Mouse (Mus musculus): ENCODE data around the gene Tspear.
"Not testable (repeated sequence)": the region's sequence is repeated elsewhere in the genome, so short reads cannot be mapped to it uniquely, and the experiment has no call there.

Tspear gene

GRCm38 (mm10) chr10:77753448-77753847 lies 67.1 kb downstream of the Tspear start:
- ChIA-PET CTCF (interaction anchor here (0.6 to 1.9 kb wide), 13 partner anchors 56 to 1897 kb away, joined by 3 to 10 read pairs (median 5); partner anchors contain the start of gene Krtap10-10 (in 1 of the 4)), POLR2A (no interaction called here)

- CTCF ChIA-PET, result not testable (repeated sequence)
Measured at GRCm38 (mm10) chr10:77759582-77759981, 73.2 kb downstream of the Tspear start, which contains the start of gene Gm3233. TSS of gene Gm3233 (minus strand) at chr10:77759682.

GRCm38 (mm10) chr10:77769727-77770126 lies 83.4 kb downstream of the Tspear start:
- ChIA-PET POLR2A (no interaction called here), CTCF (no interaction called here)

More at GRCm38 (mm10) chr10:77759582-77759981, 73.2 kb downstream of the Tspear start, which contains the start of gene Gm3233:
- POLR2A ChIA-PET, result not testable (repeated sequence)

DNA sequence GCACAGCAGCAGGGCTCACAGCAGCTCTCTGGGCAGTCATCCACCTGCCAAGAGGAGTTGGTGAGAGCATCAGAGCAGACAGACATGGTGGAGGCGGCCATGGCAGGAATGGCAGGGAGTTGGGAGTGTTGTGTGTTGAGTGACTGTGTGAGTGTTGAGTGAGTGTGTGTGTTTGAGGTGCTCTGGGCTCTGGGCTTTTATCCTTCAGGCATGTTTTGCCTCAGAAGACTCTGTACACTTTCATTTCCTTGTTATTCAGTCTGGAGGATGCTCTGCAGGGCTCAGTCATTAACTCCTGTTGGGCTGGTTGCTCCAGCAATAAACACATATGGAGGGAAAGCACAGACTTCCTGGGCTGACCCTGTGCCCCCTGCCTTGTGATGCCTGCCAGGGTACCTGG lies 84.9 kb downstream of the Tspear start, which contains the start of gene Gm3238:
Gm3238 (minus strand) TSS at position 101 of the 400 bp plus-strand sequence.
- CTCF ChIA-PET, POLR2A ChIA-PET: not testable (repeated sequence)

DNA sequence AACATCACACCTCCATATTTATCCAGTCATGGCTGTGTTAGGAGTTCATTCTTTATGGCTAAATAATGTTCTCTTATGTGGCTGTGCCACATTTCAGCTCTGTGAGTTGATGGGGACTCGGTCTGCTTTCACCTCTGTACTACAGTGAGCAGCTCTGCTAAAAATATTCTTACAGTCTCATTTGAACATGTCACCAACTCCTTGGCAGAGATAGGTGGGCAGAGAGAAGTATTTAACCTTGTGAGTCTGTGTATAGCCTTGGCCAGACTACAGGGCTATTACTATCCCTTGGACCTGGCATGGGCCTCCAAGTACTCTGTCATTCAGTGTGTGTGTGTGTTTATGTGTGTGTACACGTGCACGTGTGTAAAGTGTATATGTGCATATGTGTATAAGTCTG lies 85.8 kb downstream of the Tspear start:
- CTCF ChIA-PET, result not testable (repeated sequence)

GRCm38 (mm10) chr10:77776844-77777243 lies 90.5 kb downstream of the Tspear start, which contains the start of gene Gm7138:
TSS of gene Gm7138 (minus strand) at chr10:77776944.
- CTCF ChIA-PET, POLR2A ChIA-PET: not testable (repeated sequence)

More for the DNA sequence above, 85.8 kb downstream of the Tspear start:
- POLR2A ChIA-PET, result not testable (repeated sequence)

GRCm38 (mm10) chr10:77782442-77782841 lies 96.1 kb downstream of the Tspear start, which contains the start of gene Gm3250:
TSS of gene Gm3250 (minus strand) at chr10:77782542.
- POLR2A ChIA-PET, CTCF ChIA-PET: not testable (repeated sequence)

DNA sequence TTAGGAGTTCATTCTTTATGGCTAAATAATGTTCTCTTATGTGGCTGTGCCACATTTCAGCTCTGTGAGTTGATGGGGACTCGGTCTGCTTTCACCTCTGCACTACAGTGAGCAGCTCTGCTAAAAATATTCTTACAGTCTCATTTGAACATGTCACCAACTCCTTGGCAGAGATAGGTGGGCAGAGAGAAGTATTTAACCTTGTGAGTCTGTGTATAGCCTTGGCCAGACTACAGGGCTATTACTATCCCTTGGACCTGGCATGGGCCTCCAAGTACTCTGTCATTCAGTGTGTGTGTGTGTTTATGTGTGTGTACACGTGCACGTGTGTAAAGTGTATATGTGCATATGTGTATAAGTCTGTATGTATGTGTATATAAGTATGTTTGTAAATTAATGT lies 97.0 kb downstream of the Tspear start:
- CTCF ChIA-PET, POLR2A ChIA-PET: not testable (repeated sequence)

- CTCF ChIA-PET, result not testable (repeated sequence)
Measured at GRCm38 (mm10) chr10:77787876-77788275, 101.5 kb downstream of the Tspear start, which contains the start of gene Gm7137. TSS of gene Gm7137 (minus strand) at chr10:77788200.

GRCm38 (mm10) chr10:77788621-77789020 lies 102.3 kb downstream of the Tspear start:
- ChIA-PET POLR2A (no interaction called here), CTCF (no interaction called here)

More at GRCm38 (mm10) chr10:77787876-77788275, 101.5 kb downstream of the Tspear start, which contains the start of gene Gm7137:
- POLR2A ChIA-PET, result not testable (repeated sequence)

- POLR2A ChIA-PET, result interaction anchor here in 1 of 4 experiments (0.6 kb wide), 1 partner anchor 32 kb away, joined by 4 read pairs; no protein-coding TSS in a partner anchor
- CTCF ChIA-PET, result interaction anchor here in 2 of 4 experiments (0.6 to 0.8 kb wide), 2 partner anchors 278 to 1449 kb away, joined by 3 to 4 read pairs; no protein-coding TSS in a partner anchor
Measured at GRCm38 (mm10) chr10:77794976-77795375, 108.6 kb downstream of the Tspear start, which contains the start of gene Gm9639. TSS of gene Gm9639 (minus strand) at chr10:77795076.

DNA sequence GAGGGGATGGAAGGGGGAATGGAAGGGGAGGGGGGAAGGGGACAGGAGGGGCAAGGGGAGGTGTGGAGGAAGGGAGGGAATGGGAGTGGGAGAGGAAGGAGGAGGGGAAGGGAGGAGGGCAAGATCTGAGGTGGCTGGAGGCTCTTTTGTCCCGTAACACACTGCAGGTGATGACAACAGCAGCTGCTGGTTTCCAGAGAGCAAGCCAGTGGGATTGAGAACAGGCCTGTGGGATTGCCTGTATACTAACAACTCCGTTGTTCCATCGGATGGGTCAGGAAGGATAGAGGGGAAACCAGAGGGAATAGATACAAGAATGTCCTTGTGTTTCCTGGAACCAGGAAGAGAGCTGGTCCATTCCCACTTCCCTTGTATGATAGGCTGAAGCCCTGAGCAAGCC lies 111.3 kb downstream of the Tspear start:
- POLR2A ChIA-PET, result no interaction called here

DNA sequence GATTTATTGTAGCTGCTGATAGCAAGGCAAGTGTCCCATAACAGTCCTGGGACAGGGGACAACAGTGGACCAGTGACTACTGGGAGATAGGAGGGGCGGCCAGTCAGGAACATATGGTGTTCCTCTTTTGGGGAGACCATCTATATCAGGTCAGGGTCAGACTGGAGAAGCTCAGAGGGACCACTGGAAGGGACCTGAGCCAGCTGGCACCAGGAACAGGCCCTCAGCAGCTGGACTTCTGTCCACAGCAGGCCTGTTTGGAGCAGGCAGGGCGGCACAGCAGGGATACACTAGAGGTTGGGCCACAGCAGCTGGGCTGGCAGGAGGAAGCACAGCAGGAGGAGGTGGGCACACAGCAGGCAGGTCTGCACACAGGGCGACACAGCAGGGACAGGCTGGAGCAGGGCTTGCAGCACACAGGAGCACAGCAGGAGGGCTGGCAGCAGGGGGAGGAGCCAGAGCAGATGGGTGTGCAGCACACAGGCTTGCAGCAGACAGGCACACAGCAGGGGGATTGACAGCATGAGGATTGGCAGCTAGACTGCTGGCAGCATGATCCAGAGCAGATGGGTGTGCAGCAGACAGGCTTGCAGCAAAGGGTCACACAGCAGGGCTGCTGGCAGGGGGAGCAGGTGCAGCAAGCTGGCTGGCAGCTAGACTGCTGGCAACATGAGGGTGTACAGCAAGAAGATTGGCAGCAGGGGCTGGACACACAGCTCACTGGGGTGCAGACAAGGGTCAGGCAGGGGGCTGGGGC lies 112.0 kb downstream of the Tspear start:
- CTCF ChIA-PET, result interaction anchor here in 2 of 4 experiments (0.5 to 0.7 kb wide), 2 partner anchors 9 to 17 kb away, joined by 3 read pairs; no protein-coding TSS in a partner anchor
- POLR2A ChIA-PET, result not testable (repeated sequence)

More for the DNA sequence above, 111.3 kb downstream of the Tspear start:
- CTCF ChIA-PET, result no interaction called here

DNA sequence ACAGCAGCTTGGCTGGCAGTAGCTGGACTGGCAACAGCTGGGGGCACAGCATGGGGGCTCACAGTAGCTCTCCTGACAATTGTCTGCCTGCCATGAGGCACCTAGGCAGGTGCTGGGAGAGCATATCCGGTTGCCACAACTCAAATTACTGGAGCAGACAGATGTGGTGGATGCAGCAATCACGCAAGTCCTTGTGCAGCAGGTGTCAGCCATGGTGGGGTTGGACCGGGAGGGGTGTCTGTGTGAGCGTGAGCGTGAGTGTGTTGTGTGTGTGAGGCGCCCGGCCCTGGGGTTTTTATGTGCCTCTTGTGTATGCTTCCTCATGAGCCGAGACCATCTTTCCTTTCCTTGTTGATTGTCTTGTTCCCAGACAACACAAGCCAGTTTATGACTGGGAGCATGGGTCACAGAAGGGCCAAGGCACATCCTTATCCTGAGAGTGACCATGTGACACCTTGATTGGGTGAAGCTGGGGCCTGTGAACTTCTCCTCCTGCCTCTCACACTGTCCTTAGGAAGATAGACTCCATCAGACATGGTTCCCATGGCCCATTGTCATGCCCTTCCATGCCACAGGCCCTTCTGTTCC lies 112.6 kb downstream of the Tspear start, which contains the start of gene Gm19668:
Gm19668 (minus strand) TSS at position 213 of the 588 bp plus-strand sequence.
- ChIA-PET CTCF (interaction anchor here in 2 of 4 experiments (0.5 to 0.7 kb wide), 2 partner anchors 9 to 17 kb away, joined by 3 read pairs; no protein-coding TSS in a partner anchor), POLR2A (interaction anchor here in 2 of 4 experiments (0.5 to 1.3 kb wide), 2 partner anchors 217 to 1395 kb away, joined by 3 to 5 read pairs; partner anchors contain the start of gene Pttg1ip (in 1 of the 2))

DNA sequence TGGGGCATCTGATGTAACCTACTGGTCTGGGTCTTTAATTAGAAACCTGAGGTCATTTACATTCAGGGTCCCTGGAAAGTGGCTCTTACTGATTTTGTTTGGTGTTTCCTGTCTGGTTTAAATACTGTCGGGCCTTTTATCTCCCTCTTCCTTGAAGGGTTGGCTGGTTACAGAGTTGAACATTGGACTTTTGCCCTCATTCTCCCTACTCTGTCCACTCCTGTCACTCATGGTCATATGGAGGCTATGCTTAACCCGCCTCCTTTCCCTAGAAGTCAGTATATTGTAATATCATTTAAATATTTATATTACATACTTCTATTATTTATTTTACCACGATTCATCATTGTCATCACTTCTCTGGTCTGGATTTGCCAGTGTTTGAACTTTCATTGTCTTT lies 117.7 kb downstream of the Tspear start:
- POLR2A ChIA-PET, result no interaction called here
- CTCF ChIA-PET, result no interaction called here

- CTCF ChIA-PET, result no interaction called here
Measured at GRCm38 (mm10) chr10:77811743-77812142, 125.4 kb downstream of the Tspear start, which contains the start of gene Gm9507. TSS of gene Gm9507 (minus strand) at chr10:77811843.

DNA sequence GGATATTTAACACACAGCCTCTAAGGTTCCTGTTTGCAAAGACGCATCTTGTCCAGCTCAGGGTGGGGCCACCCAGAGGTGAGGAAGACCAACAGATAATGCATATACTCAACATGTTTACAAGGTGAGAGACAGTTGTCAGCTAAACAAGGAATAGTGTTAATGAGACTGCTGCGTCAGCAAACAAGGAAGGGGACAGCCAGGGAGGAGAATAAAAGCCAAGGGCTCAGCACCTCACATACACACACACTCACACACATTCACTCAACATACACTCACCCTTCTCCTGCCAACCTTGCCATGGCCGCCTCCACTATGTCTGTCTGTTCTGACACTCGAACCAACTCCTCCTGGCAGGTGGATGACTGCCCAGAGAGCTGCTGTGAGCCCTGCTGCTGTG lies 128.0 kb downstream of the Tspear start, which contains the start of gene Gm2696:
Gm2696 (plus strand) TSS at position 301 of the 400 bp plus-strand sequence.
- POLR2A ChIA-PET, result interaction anchor here in 1 of 4 experiments (0.6 kb wide), 1 partner anchor 130 kb away, joined by 3 read pairs; no protein-coding TSS in a partner anchor
- CTCF ChIA-PET, result interaction anchor here in 2 of 4 experiments (0.7 to 1.3 kb wide), 5 partner anchors 8 to 111 kb away, joined by 3 to 4 read pairs (median 3); no protein-coding TSS in a partner anchor

More at GRCm38 (mm10) chr10:77811743-77812142, 125.4 kb downstream of the Tspear start, which contains the start of gene Gm9507:
- POLR2A ChIA-PET, result interaction anchor here in 1 of 4 experiments (1.5 kb wide), 1 partner anchor 12 kb away, joined by 3 read pairs; no protein-coding TSS in a partner anchor

DNA sequence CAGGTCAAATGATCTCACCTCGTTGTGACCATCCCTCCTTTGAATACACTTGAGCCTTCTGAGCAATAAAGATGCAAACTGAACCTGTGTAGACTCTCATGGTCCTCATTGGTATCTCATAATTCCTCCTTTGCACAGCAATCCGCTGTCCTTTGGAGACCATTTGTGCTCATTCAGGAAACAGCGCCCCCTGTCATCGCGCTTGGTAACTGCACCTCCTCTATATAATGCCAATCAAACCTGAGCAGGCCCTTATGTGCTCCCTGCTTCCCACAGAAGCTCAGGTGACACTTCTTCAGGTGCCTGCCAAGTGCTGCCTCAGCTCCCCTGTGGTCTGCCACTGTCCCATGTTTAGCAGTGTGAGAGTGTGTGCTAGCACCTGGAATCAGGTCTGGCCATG lies 129.1 kb downstream of the Tspear start:
- POLR2A ChIA-PET, result no interaction called here

DNA sequence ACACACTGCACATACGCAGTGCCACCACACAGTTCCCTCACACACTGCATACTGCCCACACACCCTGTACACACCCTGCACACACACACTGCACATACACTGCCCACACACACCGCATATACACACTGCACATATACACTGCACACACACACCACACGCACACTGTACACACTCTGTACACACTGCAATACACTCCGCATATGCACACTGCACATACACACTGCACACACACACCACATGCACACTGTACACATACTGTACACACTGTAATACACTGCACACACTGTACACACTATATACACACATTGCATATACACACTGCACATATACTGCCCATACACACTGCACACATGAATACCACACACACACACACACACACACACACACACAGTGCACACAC lies 132.2 kb downstream of the Tspear start:
- CTCF ChIA-PET, result no interaction called here
- POLR2A ChIA-PET, result no interaction called here

More for the DNA sequence above, 129.1 kb downstream of the Tspear start:
- CTCF ChIA-PET, result interaction anchor here in 3 of 4 experiments (0.6 to 1.4 kb wide), 10 partner anchors 17 to 249 kb away, joined by 3 to 7 read pairs (median 3); partner anchors contain the start of gene Krtap10-10 (in 1 of the 3)

All from embryonic stem cell, embryonic (primary cell).